Mouse (Mus musculus) embryonic fibroblast, embryonic 13.5 days (primary cell): Measurements from ENCODE around the gene D430019H16Rik.

Experiments
- CTCF ChIP-seq: IDR thresholded peaks from 2 replicates; pipeline ENCODE4 v1.5.1; 2011; ENCODE audit warnings: mild to moderate bottlenecking, control low read depth, low read length, moderate library complexity, borderline replicate concordance; ENCODE audit not compliant: insufficient read depth
- POLR2A ChIP-seq: IDR thresholded peaks from 2 replicates; pipeline ENCODE4 v1.6.1; 2011; ENCODE audit warnings: low read depth, mild to moderate bottlenecking, control low read depth, low read length, moderate library complexity

- TF ChIP-seq CTCF (no peak), POLR2A (no peak)
Observed at GRCm38 (mm10) chr12:105534842-105535241, 81.2 kb downstream of the D430019H16Rik start.
